Mouse (Mus musculus) left cerebral cortex, postnatal 14 days (tissue): Measurements from ENCODE around the gene Krt19. TPM values are rescaled to one million over a fixed set of nuclear protein-coding genes. Genes with fewer than 3 reads are reported as not detected.
A peak's percentile ranks its signal among the peaks of the same experiment; 100 is the strongest.

ENCODE experiments used
- DNase-seq, 2 experiments: peaks; one replicate each; pipeline ENCODE4 v3.0.0; 2021 to 2022; ENCODE audit warnings: low spot score in 2 of 2, mixed read lengths in 1 of 2
- intact Hi-C: fragments of 180-260 bp; cut with DNase I; formaldehyde crosslinking; loops from one replicate; pipeline ENCODE4 v1.15.1; 2025
- long read RNA-seq, 2 experiments: library from polyadenylated mRNA; stranded (forward); transcript quantifications; one replicate each; pipeline ENCODE4 v2.0.0; 2021
- total RNA-seq, 2 experiments: library from RNA; stranded (reverse); gene quantifications; 2 replicates each; pipeline ENCODE4 v1.2.3; 2021

Gene Krt19
- under 1 TPM in 1 of 2 experiments, not detected in 1; 0.63 TPM for total RNA-seq
- long read RNA-seq, experiment 1: 0 reads
- long read RNA-seq, experiment 2: 0 reads

GRCm38 (mm10) chr11:100148615-100149330 lies at the start of gene Krt19:
Gene Krt19, minus strand, starts transcription at chr11:100148665.
- DNase-seq: no peak
- intact Hi-C loops: no loop called here

GRCm38 (mm10) chr11:100192992-100193391 lies 44.5 kb upstream of the Krt19 start, which contains the start of gene Krt9:
Gene Krt9, minus strand, starts transcription at chr11:100193246.
- DNase-seq: peak; percentile 38 to 60

GRCm38 (mm10) chr11:100191820-100192219 lies 43.4 kb upstream of the Krt19 start:
- intact Hi-C loops: no loop called here
- peak in 1 of 2 experiments; percentile 28 for DNase-seq

More at GRCm38 (mm10) chr11:100192992-100193391, 44.5 kb upstream of the Krt19 start, which contains the start of gene Krt9:
- intact Hi-C loops: no loop called here

GRCm38 (mm10) chr11:100186736-100187135 lies 38.3 kb upstream of the Krt19 start:
- intact Hi-C loops: no loop called here
- DNase-seq: no peak

DNA sequence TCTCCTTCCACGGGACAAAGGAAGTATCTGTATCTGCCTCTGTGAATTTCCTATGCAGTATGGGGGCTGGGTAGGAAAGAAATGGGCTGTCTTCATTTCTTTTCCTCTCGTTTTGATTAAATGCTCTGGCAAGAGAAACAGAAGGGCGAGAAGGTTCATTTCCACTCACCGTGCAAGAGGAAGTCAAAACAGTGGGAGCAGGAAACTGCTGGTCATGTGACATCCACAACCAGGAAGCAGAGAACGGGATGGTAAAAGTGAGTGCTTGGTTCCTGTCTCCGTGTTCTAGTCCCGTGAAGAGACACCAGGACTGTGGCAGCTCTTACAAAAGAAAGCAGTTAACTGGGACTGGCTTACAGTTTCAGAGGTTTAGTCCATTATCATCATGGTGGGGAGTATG lies 33.3 kb upstream of the Krt19 start:
- intact Hi-C loops: no loop called here

DNA sequence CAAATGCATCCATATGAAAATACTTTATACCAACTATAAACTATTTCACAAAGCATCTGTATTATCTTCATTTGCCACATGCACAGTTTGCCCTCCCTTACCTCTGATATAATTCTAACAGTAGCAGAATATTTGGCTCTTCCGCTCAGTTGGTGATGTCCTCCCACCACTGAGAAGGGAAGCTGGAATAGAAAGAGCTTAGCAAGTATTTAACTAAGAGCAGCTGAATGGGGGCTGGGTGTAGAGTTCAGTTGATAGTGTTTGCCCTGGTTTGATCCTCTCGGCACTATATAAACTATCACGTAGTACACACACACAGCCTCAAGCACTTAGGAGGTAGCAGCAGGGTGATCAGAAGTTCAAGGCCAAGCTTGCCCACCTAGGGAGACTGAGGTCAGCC lies 30.8 kb upstream of the Krt19 start:
- DNase-seq: peak; percentile 19 to 41
- intact Hi-C loops: no loop called here

More for the DNA sequence above, 33.3 kb upstream of the Krt19 start:
- no peak for DNase-seq

DNA sequence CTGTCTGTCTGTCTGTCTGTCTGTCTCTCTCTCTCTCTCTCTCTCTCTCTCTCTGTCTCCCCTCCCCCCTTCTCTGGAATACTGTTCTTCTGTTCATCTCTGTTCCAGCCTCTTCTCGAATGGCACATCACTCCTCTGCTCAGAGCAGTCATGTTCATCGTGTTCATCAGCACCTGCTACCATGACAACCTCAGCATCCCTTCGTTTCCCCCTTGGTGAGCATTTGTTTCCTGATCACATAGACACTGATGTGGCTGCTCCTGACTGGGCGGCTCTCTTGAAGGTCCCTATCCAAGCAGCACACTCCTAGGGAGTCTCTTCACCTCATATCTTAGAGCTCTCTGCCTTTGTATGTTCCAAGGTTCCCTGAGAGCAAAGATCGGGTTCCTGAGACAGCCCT lies 29.8 kb upstream of the Krt19 start:
- intact Hi-C loops: no loop called here
- DNase-seq: peak; percentile 18 to 36

- DNase-seq: no peak
- intact Hi-C loops: no loop called here
Measured at GRCm38 (mm10) chr11:100176791-100177190, 28.3 kb upstream of the Krt19 start.

- intact Hi-C loops: loop anchor here (1.0 to 10.0 kb wide), 4 partner anchors 113 to 784 kb away; partner anchors contain the start of genes Krt10, Krtap1-4 and Krtap1-5
- DNase-seq: peak; percentile 85 to 86
Measured at GRCm38 (mm10) chr11:100168765-100169762, 20.6 kb upstream of the Krt19 start.

DNA sequence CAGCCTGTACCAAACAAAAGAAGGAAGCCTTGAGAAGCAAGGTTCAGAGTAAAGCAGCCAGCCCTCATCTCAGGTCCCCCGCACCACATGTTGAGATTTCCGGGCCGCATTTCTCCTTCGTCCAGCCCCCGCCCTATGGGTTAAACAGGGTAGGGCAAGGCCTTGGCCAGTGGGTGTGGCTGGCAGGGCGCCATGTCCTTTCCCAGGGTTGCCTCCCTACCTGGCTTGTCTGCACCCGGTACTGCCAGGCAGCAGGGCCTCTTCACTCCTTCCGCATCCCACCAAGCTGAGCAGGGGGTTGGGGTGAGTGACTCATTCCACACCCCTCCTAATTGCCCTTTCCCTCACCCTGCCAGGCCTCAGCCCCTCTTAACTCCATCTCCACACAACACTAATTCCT lies 19.6 kb upstream of the Krt19 start:
- intact Hi-C loops: loop anchor here (5.0 to 10.0 kb wide), 2 partner anchors 586 to 783 kb away; partner anchors contain the start of genes Krt10, Krtap1-4 and Krtap1-5
- DNase-seq: peak in 1 of 2 experiments; percentile 4

- DNase-seq: no peak
- intact Hi-C loops: loop anchor here (10.0 kb wide), 1 partner anchor 780 kb away; the partner anchor contains the start of gene Krt10
Measured at GRCm38 (mm10) chr11:100164392-100164791, 15.9 kb upstream of the Krt19 start.

DNA sequence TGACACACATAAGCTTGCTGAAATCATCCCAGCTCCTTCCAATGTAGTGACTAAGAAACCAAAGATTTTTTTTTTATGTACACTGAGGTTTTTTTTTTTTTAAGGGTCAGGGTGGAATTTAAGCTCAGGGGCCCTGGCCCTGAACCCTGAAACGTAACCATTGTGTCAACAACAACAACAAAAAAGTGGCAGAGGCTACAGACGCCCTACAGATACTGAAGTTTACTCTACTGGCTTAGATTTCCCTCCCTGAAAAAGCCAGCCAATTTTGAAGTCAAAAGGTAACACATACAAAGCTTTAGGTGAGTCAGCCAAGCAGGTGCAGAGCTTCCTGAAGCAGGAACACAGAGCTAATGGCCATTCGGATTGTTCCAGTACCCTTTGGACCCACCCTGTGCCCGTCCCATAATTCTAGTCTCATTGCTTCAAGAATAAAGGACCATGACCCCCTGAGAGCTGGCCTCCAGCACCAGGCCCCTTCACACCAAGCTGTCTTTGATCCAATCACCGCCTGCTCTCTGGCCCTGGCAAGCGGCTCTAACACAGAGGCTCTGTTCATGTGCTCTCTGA lies 9.5 kb upstream of the Krt19 start:
- intact Hi-C loops: no loop called here
- no peak for DNase-seq

DNA sequence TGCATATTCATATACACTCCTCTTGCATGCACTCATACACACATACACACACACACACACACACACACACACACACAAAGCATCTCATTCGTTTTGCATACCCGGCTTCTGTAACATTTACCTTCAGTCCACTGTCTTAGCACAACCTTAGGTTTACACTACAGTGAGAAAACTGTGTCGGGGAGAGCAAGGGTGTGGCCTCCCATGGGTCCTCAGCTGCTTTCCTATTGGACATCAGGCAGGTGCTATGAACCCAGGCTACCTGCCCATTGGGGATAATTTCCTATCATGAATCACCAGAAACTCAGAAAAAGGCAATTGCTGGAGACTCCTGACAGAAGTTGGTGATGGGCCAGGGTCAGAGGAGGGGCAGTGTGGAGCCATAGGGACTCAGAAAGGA lies 8.9 kb upstream of the Krt19 start:
- DNase-seq: no peak
- intact Hi-C loops: no loop called here

- DNase-seq: no peak
- intact Hi-C loops: no loop called here
Measured at GRCm38 (mm10) chr11:100155497-100156255, 7.2 kb upstream of the Krt19 start.

GRCm38 (mm10) chr11:100147566-100148353 lies 705 bp downstream of the Krt19 start:
- intact Hi-C loops: no loop called here
- no peak for DNase-seq

DNA sequence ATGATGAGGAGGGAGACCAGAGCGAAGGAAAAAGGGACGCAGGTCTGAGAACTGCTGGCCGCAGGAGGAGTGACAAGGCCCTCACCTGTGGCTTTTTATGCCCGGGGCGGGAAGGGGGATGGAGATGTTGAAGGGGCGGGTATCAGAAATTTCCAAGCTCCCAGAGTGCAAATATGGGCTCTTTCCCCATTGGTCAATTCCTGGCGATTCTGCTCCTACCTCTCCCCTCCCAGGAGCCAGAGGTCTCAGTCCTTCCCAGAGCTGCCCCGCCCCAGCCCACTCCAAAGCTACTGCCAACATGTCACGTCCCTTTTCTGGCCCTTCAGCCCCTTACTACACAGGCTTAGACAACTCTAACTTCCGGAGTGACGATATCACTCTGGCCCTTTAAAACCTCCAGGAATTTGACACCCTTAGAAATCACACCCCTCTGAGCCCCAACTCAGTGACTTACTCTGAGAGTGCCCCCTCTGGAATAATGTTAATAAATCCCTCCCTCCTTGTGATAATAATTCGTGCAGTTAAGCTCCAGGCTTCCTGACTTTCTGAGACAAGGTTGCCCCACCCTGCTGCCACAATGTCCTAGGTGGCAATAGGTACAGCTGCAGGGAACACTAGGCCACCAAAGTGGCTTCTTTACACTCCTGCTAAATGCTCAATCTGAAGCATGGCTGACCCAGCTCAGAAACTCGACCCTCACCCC lies 2.5 kb downstream of the Krt19 start:
- intact Hi-C loops: no loop called here
- DNase-seq: no peak

- intact Hi-C loops: no loop called here
- no peak for DNase-seq
Measured at GRCm38 (mm10) chr11:100145104-100145503, 3.4 kb downstream of the Krt19 start.
